Mouse (Mus musculus): ENCODE data around the gene Gm5136. TPM values are rescaled to one million over a fixed set of nuclear protein-coding genes. Genes with fewer than 3 reads are reported as not detected.

Gene Gm5136
- total RNA-seq, 2 experiments from 2014 or later = 1.1 to 5.6 TPM

DNA sequence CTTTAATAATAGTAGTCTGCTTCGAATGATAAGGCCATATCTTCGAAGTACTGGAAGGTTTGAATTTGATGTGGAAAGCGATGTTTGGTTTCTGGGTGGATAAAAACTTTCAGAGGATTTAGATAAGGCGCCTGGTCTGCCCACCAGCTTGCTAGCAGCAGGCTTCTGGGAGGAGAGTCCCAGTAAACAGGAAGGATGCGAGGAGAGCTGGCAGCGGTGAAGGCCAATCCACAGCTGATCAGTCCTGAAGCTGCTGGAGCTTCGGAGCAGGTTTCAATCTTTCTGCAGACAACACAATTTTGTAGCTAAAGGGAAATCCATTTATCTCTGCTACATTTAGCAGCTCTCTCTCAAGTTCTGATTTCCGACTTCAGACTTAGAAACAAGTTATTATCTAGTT, 47.9 kb downstream of the Gm5136 start:
- no peak for DNase-seq (ENCODE audit: low spot score in 2 of 2)
- intact Hi-C loops (cut with DNase I) = no loop called here

DNA sequence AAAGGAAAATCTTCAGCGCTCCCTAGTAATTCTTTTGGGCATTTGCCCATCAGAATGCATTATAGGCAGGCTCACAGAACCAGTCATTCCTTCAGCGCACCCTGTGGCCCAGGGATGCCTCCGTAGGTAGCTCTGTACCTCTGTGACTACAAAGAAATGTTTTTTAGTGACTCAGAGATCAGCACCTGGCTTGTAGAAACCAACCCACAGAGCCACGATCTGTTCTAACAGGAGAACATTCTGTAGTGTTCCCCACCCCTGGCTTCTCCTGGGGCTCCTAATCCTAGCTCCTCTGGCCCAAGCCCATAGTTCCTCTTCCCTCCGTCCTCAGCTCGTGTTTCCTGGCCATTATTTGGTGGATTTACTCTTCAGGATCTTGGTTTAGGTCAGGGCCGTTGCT, 50.8 kb downstream of the Gm5136 start:
- no peak for DNase-seq (ENCODE audit: low spot score in 2 of 2)

More for the DNA sequence above, 50.8 kb downstream of the Gm5136 start:
- intact Hi-C loops (cut with DNase I) = no loop called here

Measured in left cerebral cortex, postnatal 36 days (tissue).